ENCODE assay signal across 8 mouse cellular contexts in the genomic region with DNA sequence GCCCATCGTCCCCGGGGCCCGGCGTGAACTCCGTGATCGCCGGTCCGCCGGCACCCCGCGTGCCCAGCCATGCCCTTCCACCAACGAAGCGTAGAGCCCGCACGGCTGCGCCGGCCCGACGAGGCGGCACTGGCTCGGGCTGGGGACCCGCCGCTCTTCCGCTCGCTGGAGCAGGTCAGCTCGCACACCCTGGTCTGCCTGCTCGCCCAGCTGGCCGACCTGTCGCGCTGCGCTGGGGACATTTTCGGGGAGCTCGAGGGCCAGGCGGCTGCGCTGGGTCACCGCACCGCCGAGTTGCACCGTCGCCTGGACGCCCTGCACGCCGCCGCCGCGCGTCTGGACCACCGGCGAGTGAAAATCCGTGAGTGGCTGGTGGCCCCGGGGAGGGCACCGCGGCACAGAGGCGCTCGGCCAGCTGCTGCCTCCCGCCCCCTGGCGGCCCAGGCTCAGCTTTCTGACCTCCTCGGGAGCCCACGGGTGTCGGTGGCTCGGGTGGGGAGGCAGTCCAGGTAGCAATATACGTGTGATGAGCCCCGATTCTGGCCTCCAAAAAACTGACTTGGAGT. TPM values are rescaled to one million over a fixed set of nuclear protein-coding genes. Genes with fewer than 3 reads are reported as not detected.
DNase-seq lines count a peak whose midpoint lies in the region; ATAC-seq and TF ChIP-seq lines count a peak whose summit lies in the region.

A gene (plus strand): TSS at position 70 of the 566 bp plus-strand sequence.

- no peak within 1 kb of the TSS for H3K27ac ChIP-seq in embryonic fibroblast, embryonic 13.5 days (ENCODE audit: insufficient read depth, low read length)
- peak within 1 kb of the TSS; percentile 19 to 65; a peak in 3 of 4 replicates for H3K27ac ChIP-seq in heart, embryonic 14.5 days (replicated peaks in 1 of 2; ENCODE audit: control insufficient read depth in 1 of 2, insufficient read depth in 1 of 2, low read depth in 2 of 2, low read length in 2 of 2)
- peak within 1 kb of the TSS; percentile 70 for H3K27ac ChIP-seq in kidney, postnatal 0 days
- H3K27ac ChIP-seq in liver, embryonic 15.5 days (replicated peaks) = no peak within 1 kb of the TSS; the same call in 1 of the 2 replicates
- H3K27ac ChIP-seq in neural tube, embryonic 12.5 days = no peak within 1 kb of the TSS

- peaks cover 13% of the 10 kb centered on the region; the same call in 1 of the 2 replicates for H3K4me1 ChIP-seq in embryonic fibroblast, embryonic 13.5 days (ENCODE audit: control insufficient read depth, insufficient read depth, low read length)
- H3K4me1 ChIP-seq in heart, embryonic 14.5 days (ENCODE audit: control insufficient read depth in 2 of 2, insufficient read depth in 2 of 2, low read length in 2 of 2) = peaks cover 5 to 14% of the 10 kb centered on the region in 2 experiments
- H3K4me1 ChIP-seq in kidney, postnatal 0 days (replicated peaks; ENCODE audit: insufficient read depth, low read length) = peaks cover 15% of the 10 kb centered on the region
- no peaks in the 10 kb centered on the region for H3K4me1 ChIP-seq in liver, embryonic 15.5 days (replicated peaks)
- peaks cover 15% of the 10 kb centered on the region for H3K4me1 ChIP-seq in neural tube, embryonic 12.5 days

- under 1% methylated on average over 49 of the region's 63 CpGs for whole genome bisulfite sequencing in heart, embryonic 14.5 days
- WGBS in kidney, postnatal 0 days = under 1% methylated on average over 63 of the region's 63 CpGs
- WGBS in liver, embryonic 15.5 days (ENCODE audit: insufficient replicate concordance) = under 1% methylated on average over 63 of the region's 63 CpGs
- under 1% methylated on average over 63 of the region's 63 CpGs for WGBS in neural tube, embryonic 12.5 days

- peak within 1 kb of the TSS; percentile 94 for H3K4me2 ChIP-seq in heart, embryonic 14.5 days (ENCODE audit: low read length)
- H3K4me2 ChIP-seq in kidney, postnatal 0 days (ENCODE audit: low read length) = peak within 1 kb of the TSS; percentile 90
- H3K4me2 ChIP-seq in liver, embryonic 15.5 days = peak within 1 kb of the TSS; percentile 67
- peak within 1 kb of the TSS; percentile 90 for H3K4me2 ChIP-seq in neural tube, embryonic 12.5 days (replicated peaks)

- no peaks in the 10 kb centered on the region for H3K9me3 ChIP-seq in heart, embryonic 14.5 days (ENCODE audit: control insufficient read depth, low read length)
- no peaks in the 10 kb centered on the region for H3K9me3 ChIP-seq in kidney, postnatal 0 days (replicated peaks; ENCODE audit: low read length)
- no peaks in the 10 kb centered on the region for H3K9me3 ChIP-seq in liver, embryonic 15.5 days (replicated peaks)
- H3K9me3 ChIP-seq in neural tube, embryonic 12.5 days = no peaks in the 10 kb centered on the region

- TF ChIP-seq POLR2A in embryonic fibroblast, embryonic 13.5 days (IDR thresholded peaks at IDR 0.05; ENCODE audit: low read depth, low read length) = peak; percentile 42; the same call in 1 of the 2 replicates

- peak within 1 kb of the TSS; percentile 71 for H3K4me3 ChIP-seq in embryonic fibroblast, embryonic 13.5 days (ENCODE audit: insufficient read depth, low read length)
- peak within 1 kb of the TSS; percentile 77 to 83 for H3K4me3 ChIP-seq in heart, embryonic 14.5 days (ENCODE audit: control insufficient read depth in 1 of 2, insufficient read depth in 1 of 2, low read depth in 1 of 2, low read length in 2 of 2)
- peak within 1 kb of the TSS; percentile 80 for H3K4me3 ChIP-seq in kidney, postnatal 0 days (replicated peaks; ENCODE audit: low read depth, low read length)
- peak within 1 kb of the TSS; percentile 60 for H3K4me3 ChIP-seq in liver, embryonic 15.5 days (replicated peaks)
- peak within 1 kb of the TSS; percentile 81 for H3K4me3 ChIP-seq in neural tube, embryonic 12.5 days

- 0 out of 2 replicates have a peak, but pooled peaks have one; percentile 31 for TF ChIP-seq CTCF in embryonic fibroblast, embryonic 13.5 days (IDR thresholded peaks at IDR 0.05; ENCODE audit: borderline replicate concordance, insufficient read depth, low read length)
- TF ChIP-seq CTCF in kidney, postnatal 0 days (IDR thresholded peaks at IDR 0.05; ENCODE audit: low read depth) = peak; percentile 74

- no peaks in the 10 kb centered on the region for H3K27me3 ChIP-seq in heart, embryonic 14.5 days (ENCODE audit: control insufficient read depth, insufficient read depth, low read length)
- H3K27me3 ChIP-seq in kidney, postnatal 0 days (ENCODE audit: insufficient read depth, low read length) = no peaks in the 10 kb centered on the region
- H3K27me3 ChIP-seq in liver, embryonic 15.5 days = peaks cover 40% of the 10 kb centered on the region
- H3K27me3 ChIP-seq in neural tube, embryonic 12.5 days (replicated peaks) = no peaks in the 10 kb centered on the region

- peak within 1 kb of the TSS; percentile 90 for H3K9ac ChIP-seq in heart, embryonic 14.5 days (ENCODE audit: low read length)
- peak within 1 kb of the TSS; percentile 85 for H3K9ac ChIP-seq in kidney, postnatal 0 days (ENCODE audit: low read depth, low read length)
- peak within 1 kb of the TSS; percentile 46; the same call in 1 of the 2 replicates for H3K9ac ChIP-seq in liver, embryonic 15.5 days
- H3K9ac ChIP-seq in neural tube, embryonic 12.5 days = peak within 1 kb of the TSS; percentile 86

- peak; percentile 69; the same call in 1 of the 2 replicates for ATAC-seq in heart, embryonic 14.5 days (ENCODE audit: insufficient number of reproducible peaks, insufficient read depth, low FRiP score, low read depth)
- peak; percentile 72 for ATAC-seq in kidney, postnatal 0 days (replicated peaks; ENCODE audit: low FRiP score, low read depth)
- peak; percentile 62 for ATAC-seq in liver, embryonic 15.5 days (ENCODE audit: insufficient read depth)
- ATAC-seq in neural tube, embryonic 12.5 days (ENCODE audit: low FRiP score, low read depth) = peak; percentile 89

- peak; percentile 31 for DNase-seq in ovary, postnatal 10 days (ENCODE audit: low spot score)
- DNase-seq in ovary, adult 18-20 months (ENCODE audit: low spot score) = no peak
- DNase-seq in kidney, postnatal 0 days (ENCODE audit: low spot score) = peak; percentile 68
- DNase-seq in thymus, postnatal 10 days (ENCODE audit: low spot score in 2 of 2) = peak; percentile 27 to 57

- H3K36me3 ChIP-seq in heart, embryonic 14.5 days (ENCODE audit: control insufficient read depth, insufficient read depth, low read length) = no peaks in the 10 kb centered on the region
- no peaks in the 10 kb centered on the region for H3K36me3 ChIP-seq in kidney, postnatal 0 days (ENCODE audit: insufficient read depth, low read length)
- no peaks in the 10 kb centered on the region for H3K36me3 ChIP-seq in liver, embryonic 15.5 days (replicated peaks)
- H3K36me3 ChIP-seq in neural tube, embryonic 12.5 days = no peaks in the 10 kb centered on the region

RNA-seq across cellular contexts. Expression of the gene that starts here (rescaled TPM):
- 10.3 and 13.7 TPM in 2 replicates for polyA plus RNA-seq in embryonic fibroblast, embryonic 13.5 days (2011; ENCODE audit: insufficient read length, low read depth, missing spikeins)
- 17.8 and 19.4 TPM in 2 replicates for polyA plus RNA-seq in heart, embryonic 14.5 days (2014; fragmentation: Nextera tagmentation; extraction: Ambion mirVana)
- polyA plus RNA-seq in kidney, postnatal 0 days (2015; fragmentation: Nextera tagmentation; extraction: Ambion mirVana) = 8.5 and 8.8 TPM in 2 replicates
- polyA plus RNA-seq in liver, embryonic 15.5 days (2015; fragmentation: Nextera tagmentation; extraction: Ambion mirVana) = 0.45 and 0.71 TPM in 2 replicates
- polyA plus RNA-seq in neural tube, embryonic 12.5 days (2016; fragmentation: Nextera tagmentation; extraction: Ambion mirVana) = 18.9 and 20.3 TPM in 2 replicates

Comparison
In these comparisons a context has a peak if more than half of its experiments do, and no peak if none do; other contexts are left out.
1. Peak in ATAC-seq, H3K4me3 ChIP-seq, H3K9ac ChIP-seq and H3K4me2 ChIP-seq in liver, embryonic 15.5 days; RNA of the gene not detected or under 1 TPM.
2. H3K27ac ChIP-seq: peak in heart, embryonic 14.5 days (2 of 2) and kidney, postnatal 0 days (single experiment); none in embryonic fibroblast, embryonic 13.5 days (single experiment), liver, embryonic 15.5 days (single experiment) and neural tube, embryonic 12.5 days (single experiment).
3. Peak in every context shown above with its lines, with median percentiles within 50 percentile points of each other: H3K4me3 ChIP-seq, ATAC-seq, H3K4me2 ChIP-seq and H3K9ac ChIP-seq.